Mouse (Mus musculus): ENCODE data around the gene Il10. TPM values are rescaled to one million over a fixed set of nuclear protein-coding genes. Genes with fewer than 3 reads are reported as not detected.
"Not testable (repeated sequence)": the region's sequence is repeated elsewhere in the genome, so short reads cannot be mapped to it uniquely, and the experiment has no call there.

Gene Il10
- polyA plus RNA-seq, 1 experiment = not detected

GRCm38 (mm10) chr1:131015281-131015680 is 4.4 kb upstream of the Il10 start:
- WGBS = 75% methylated on average over 6 of the region's 6 CpGs
- Histone ChIP-seq H3K4me3 (ENCODE audit: low read depth, low read length) (no peak overlapping the region), H3K4me1 (ENCODE audit: control insufficient read depth, insufficient read depth, insufficient read length, low read length) (peaks cover 6% of the 10 kb centered on the region; the same call in 1 of the 2 replicates), H3K27ac (ENCODE audit: insufficient read depth, low read depth, low read length) (no peak overlapping the region), H3K27me3 (ENCODE audit: control insufficient read depth, insufficient read depth, low read length) (no peaks in the 10 kb centered on the region), H3K36me3 (ENCODE audit: control insufficient read depth, insufficient read depth, low read length) (no peaks in the 10 kb centered on the region)
- no peak for TF ChIP-seq POLR2A (IDR thresholded peaks at IDR 0.05; ENCODE audit: low read depth, low read length)
- no peak for TF ChIP-seq CTCF (IDR thresholded peaks at IDR 0.05; ENCODE audit: extremely low read depth, insufficient read length, insufficient replicate concordance, low read depth, low read length)

GRCm38 (mm10) chr1:131015879-131016278 is 3.8 kb upstream of the Il10 start:
- Histone ChIP-seq H3K27me3 (ENCODE audit: control insufficient read depth, insufficient read depth, low read length) (no peaks in the 10 kb centered on the region), H3K36me3 (ENCODE audit: control insufficient read depth, insufficient read depth, low read length) (no peaks in the 10 kb centered on the region), H3K4me1 (ENCODE audit: control insufficient read depth, insufficient read depth, insufficient read length, low read length) (peaks cover 6% of the 10 kb centered on the region; the same call in 1 of the 2 replicates), H3K4me3 (ENCODE audit: low read depth, low read length) (no peak overlapping the region), H3K27ac (ENCODE audit: insufficient read depth, low read depth, low read length) (no peak overlapping the region)
- WGBS = 89% methylated on average over 7 of the region's 7 CpGs
- no peak for TF ChIP-seq CTCF (IDR thresholded peaks at IDR 0.05; ENCODE audit: extremely low read depth, insufficient read length, insufficient replicate concordance, low read depth, low read length)
- TF ChIP-seq POLR2A (IDR thresholded peaks at IDR 0.05; ENCODE audit: low read depth, low read length) = no peak

DNA sequence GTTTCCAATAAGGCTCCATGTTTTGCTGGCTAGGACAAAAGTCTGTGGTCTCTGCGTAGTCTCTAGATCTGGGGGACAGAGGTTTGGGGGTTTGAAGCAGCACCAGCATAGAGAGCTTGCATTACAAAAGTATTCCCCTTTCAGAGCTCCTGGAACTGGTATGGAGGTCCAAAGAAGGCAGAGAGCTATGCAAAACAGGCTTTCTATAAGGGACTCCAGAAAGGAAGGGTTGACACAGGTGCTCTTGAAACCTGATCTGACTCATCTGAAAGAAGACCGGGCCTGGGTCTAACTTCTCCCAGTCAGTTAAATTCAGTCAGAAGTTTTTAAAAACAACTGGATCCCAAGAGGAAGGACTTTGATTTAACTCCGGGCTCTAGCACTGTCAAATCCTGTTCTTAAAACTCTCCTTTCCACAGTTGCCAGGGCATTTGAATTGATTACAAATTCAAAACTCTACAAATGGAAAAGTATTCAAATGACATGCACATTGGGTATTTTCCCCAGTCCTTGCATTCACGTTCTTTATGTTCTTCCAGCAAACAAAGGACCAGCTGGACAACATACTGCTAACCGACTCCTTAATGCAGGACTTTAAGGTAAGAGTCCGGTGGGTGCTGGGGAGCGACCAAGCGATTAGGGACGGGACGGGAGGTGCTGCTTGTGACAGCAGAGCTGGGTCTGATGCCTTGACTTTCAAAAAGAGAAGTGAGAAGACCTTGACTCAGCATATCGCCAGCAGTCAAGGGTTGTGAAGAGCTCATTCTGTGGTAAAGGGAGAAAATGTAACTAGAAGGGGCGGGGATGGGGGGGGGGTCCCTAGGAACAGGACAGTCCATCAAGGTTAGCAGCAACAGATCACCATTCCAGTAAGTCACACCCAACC is 1.0 kb downstream of the Il10 start:
- Histone ChIP-seq H3K27ac (ENCODE audit: insufficient read depth, low read depth, low read length) (no peak overlapping the region), H3K4me3 (ENCODE audit: low read depth, low read length) (no peak overlapping the region)
- 62% methylated on average over 12 of the region's 12 CpGs for WGBS

DNA sequence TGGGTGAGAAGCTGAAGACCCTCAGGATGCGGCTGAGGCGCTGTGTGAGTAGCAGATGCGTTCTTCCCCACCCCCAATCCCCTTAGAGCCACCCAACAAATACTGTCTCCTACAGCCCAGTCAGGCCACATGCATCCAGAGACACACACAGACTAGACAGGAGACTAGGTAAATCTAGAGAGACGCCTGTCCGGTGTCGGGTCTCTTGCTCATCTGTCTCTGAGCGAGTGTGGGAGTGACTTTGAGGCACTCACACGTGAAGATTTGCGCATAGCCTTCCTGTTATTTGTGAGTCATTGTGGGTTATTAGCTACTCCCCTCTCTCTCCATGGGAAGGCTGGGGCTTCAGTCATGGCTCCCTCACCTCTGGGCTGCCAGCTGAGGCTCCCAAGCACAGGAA is 1.8 kb downstream of the Il10 start:
- H3K27ac ChIP-seq (ENCODE audit: insufficient read depth, low read depth, low read length) = no peak overlapping the region
- no peak overlapping the region for H3K4me3 ChIP-seq (ENCODE audit: low read depth, low read length)
- no peak for TF ChIP-seq POLR2A (IDR thresholded peaks at IDR 0.05; ENCODE audit: low read depth, low read length)
- TF ChIP-seq CTCF (IDR thresholded peaks at IDR 0.05; ENCODE audit: extremely low read depth, insufficient read length, insufficient replicate concordance, low read depth, low read length) = no peak
- H3K4me1 ChIP-seq (ENCODE audit: control insufficient read depth, insufficient read depth, insufficient read length, low read length) = peaks cover 4% of the 10 kb centered on the region; the same call in 1 of the 2 replicates
- H3K27me3 ChIP-seq (ENCODE audit: control insufficient read depth, insufficient read depth, low read length) = no peaks in the 10 kb centered on the region
- WGBS = 73% methylated on average over 9 of the region's 9 CpGs
- H3K36me3 ChIP-seq (ENCODE audit: control insufficient read depth, insufficient read depth, low read length) = no peaks in the 10 kb centered on the region

More for the DNA sequence above, 1.0 kb downstream of the Il10 start:
- Histone ChIP-seq H3K36me3 (ENCODE audit: control insufficient read depth, insufficient read depth, low read length) (no peaks in the 10 kb centered on the region), H3K4me1 (ENCODE audit: control insufficient read depth, insufficient read depth, insufficient read length, low read length) (peaks cover 4% of the 10 kb centered on the region; the same call in 1 of the 2 replicates), H3K27me3 (ENCODE audit: control insufficient read depth, insufficient read depth, low read length) (no peaks in the 10 kb centered on the region)
- TF ChIP-seq POLR2A (IDR thresholded peaks at IDR 0.05; ENCODE audit: low read depth, low read length) = no peak
- TF ChIP-seq CTCF (IDR thresholded peaks at IDR 0.05; ENCODE audit: extremely low read depth, insufficient read length, insufficient replicate concordance, low read depth, low read length) = no peak

- 76% methylated on average over 11 of the region's 11 CpGs for WGBS
- Histone ChIP-seq H3K27me3 (ENCODE audit: control insufficient read depth, insufficient read depth, low read length) (no peaks in the 10 kb centered on the region), H3K4me3 (ENCODE audit: low read depth, low read length) (no peak overlapping the region), H3K27ac (ENCODE audit: insufficient read depth, low read depth, low read length) (no peak overlapping the region), H3K36me3 (ENCODE audit: control insufficient read depth, insufficient read depth, low read length) (no peaks in the 10 kb centered on the region), H3K4me1 (ENCODE audit: control insufficient read depth, insufficient read depth, insufficient read length, low read length) (peaks cover 4% of the 10 kb centered on the region; the same call in 1 of the 2 replicates)
- TF ChIP-seq POLR2A (IDR thresholded peaks at IDR 0.05; ENCODE audit: low read depth, low read length) (no peak), CTCF (IDR thresholded peaks at IDR 0.05; ENCODE audit: extremely low read depth, insufficient read length, insufficient replicate concordance, low read depth, low read length) (no peak)
Observed at GRCm38 (mm10) chr1:131021900-131022590, 2.4 kb downstream of the Il10 start.

- TF ChIP-seq POLR2A (IDR thresholded peaks at IDR 0.05; ENCODE audit: low read depth, low read length) = no peak
- no peak for TF ChIP-seq CTCF (IDR thresholded peaks at IDR 0.05; ENCODE audit: extremely low read depth, insufficient read length, insufficient replicate concordance, low read depth, low read length)
- no peak overlapping the region for H3K4me3 ChIP-seq (ENCODE audit: low read depth, low read length)
- H3K36me3 ChIP-seq (ENCODE audit: control insufficient read depth, insufficient read depth, low read length) = no peaks in the 10 kb centered on the region
- peaks cover 4% of the 10 kb centered on the region; the same call in 1 of the 2 replicates for H3K4me1 ChIP-seq (ENCODE audit: control insufficient read depth, insufficient read depth, insufficient read length, low read length)
- 51% methylated on average over 5 of the region's 5 CpGs for WGBS
- H3K27me3 ChIP-seq (ENCODE audit: control insufficient read depth, insufficient read depth, low read length) = no peaks in the 10 kb centered on the region
- H3K27ac ChIP-seq (ENCODE audit: insufficient read depth, low read depth, low read length) = no peak overlapping the region
Observed at GRCm38 (mm10) chr1:131022591-131023249, 3.1 kb downstream of the Il10 start.

DNA sequence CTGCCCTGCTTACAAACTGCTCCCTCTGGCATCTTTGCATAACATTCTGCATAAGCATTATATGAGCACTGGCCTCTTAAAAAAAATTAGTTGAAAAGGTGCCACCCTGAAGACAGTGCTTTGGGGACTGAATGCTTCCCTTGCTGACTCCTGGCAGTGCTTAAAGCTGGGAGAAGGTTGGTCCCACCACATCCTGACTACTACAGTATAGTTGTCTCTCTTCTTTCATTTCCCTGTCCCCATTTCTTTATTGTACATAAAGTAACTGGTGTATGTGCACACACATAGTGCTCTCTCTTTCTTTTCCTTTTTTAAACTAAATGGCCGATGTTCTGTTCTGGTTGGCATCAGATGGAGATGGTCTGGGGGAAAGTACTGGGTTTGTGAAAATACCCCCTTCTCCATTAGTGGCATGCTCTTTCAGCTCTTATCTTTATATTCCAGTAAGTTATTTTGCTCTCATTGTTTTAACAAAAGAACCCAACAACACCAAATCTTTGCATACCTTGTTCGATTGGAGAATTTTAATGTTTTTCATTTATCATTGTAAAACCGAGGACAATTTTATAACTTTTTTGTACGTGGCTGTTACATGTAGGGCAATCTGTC is 3.7 kb downstream of the Il10 start:
- H3K27me3 ChIP-seq (ENCODE audit: control insufficient read depth, insufficient read depth, low read length); H3K27ac ChIP-seq (ENCODE audit: insufficient read depth, low read depth, low read length); H3K36me3 ChIP-seq (ENCODE audit: control insufficient read depth, insufficient read depth, low read length); H3K4me1 ChIP-seq (ENCODE audit: control insufficient read depth, insufficient read depth, insufficient read length, low read length); H3K4me3 ChIP-seq (ENCODE audit: low read depth, low read length): not testable (repeated sequence)
- 82% methylated on average over 4 of the region's 4 CpGs for WGBS

All from small intestine, adult 2 months (tissue).